Mouse (Mus musculus) embryonic facial prominence, embryonic 15.5 days (tissue): ENCODE results near the gene Arhgef16. TPM values are rescaled to one million over a fixed set of nuclear protein-coding genes. Genes with fewer than 3 reads are reported as not detected.

Source experiments
- ATAC-seq: fragments of 200-750 bp; cut with Nextera tagmentation; 2 replicates; pipeline ENCODE4 v1.8.0; 2017; ENCODE audit warnings: low read depth, moderate TSS enrichment; ENCODE audit not compliant: insufficient number of reproducible peaks, low FRiP score, low TSS enrichment
- H3K27ac ChIP-seq: fragments of 300-500 bp; sonication (generic); replicated peaks from 2 replicates; pipeline ENCODE4 v1.5.1; 2015; ENCODE audit warnings: mild to moderate bottlenecking, inconsistent platforms
- H3K27me3 ChIP-seq: fragments of 300-500 bp; sonication (generic); 2 replicates; pipeline ENCODE4 v1.6.1; 2015; ENCODE audit warnings: inconsistent platforms
- H3K36me3 ChIP-seq: fragments of 300-500 bp; sonication (generic); 2 replicates; pipeline ENCODE4 v1.6.1; 2015; ENCODE audit warnings: mild to moderate bottlenecking, inconsistent platforms
- H3K4me1 ChIP-seq: fragments of 300-500 bp; sonication (generic); 2 replicates; pipeline ENCODE4 v1.6.1; 2015; ENCODE audit warnings: inconsistent platforms
- H3K4me2 ChIP-seq: fragments of 300-500 bp; sonication (generic); replicated peaks from 2 replicates; pipeline ENCODE4 v1.6.1; 2015; ENCODE audit warnings: mild to moderate bottlenecking, inconsistent platforms
- H3K4me3 ChIP-seq: fragments of 300-500 bp; sonication (generic); replicated peaks from 2 replicates; pipeline ENCODE4 v1.5.1; 2015; ENCODE audit warnings: mild to moderate bottlenecking, inconsistent platforms
- H3K9ac ChIP-seq: fragments of 300-500 bp; sonication (generic); 2 replicates; pipeline ENCODE4 v1.6.1; 2015; ENCODE audit warnings: inconsistent platforms
- H3K9me3 ChIP-seq: fragments of 300-500 bp; sonication (generic); replicated peaks from 2 replicates; pipeline ENCODE4 v1.6.1; 2016; ENCODE audit warnings: inconsistent platforms
- WGBS: fragments of 180-500 bp; shearing (Covaris S2); methylation state at CpG from one replicate; pipeline ENCODE4 v1.1.7; 2015; 5-methylcytosine and 5-hydroxymethylcytosine counted together
- polyA plus RNA-seq: library from polyadenylated mRNA; unstranded; fragments of >200 nt; fragmentation: Nextera tagmentation; extraction: Ambion mirVana; gene quantifications from 2 replicates; pipeline ENCODE4 v1.2.1, GENCODE M21; 2015

Gene Arhgef16
- polyA plus RNA-seq, 1 experiment from 2014 or later = 7.7 TPM

- Histone ChIP-seq H3K4me1 (peaks cover 97% of the 10 kb centered on the region), H3K9ac (no peak overlapping the region), H3K4me3 (no peak overlapping the region), H3K27me3 (no peaks in the 10 kb centered on the region), H3K36me3 (no peaks in the 10 kb centered on the region), H3K27ac (no peak overlapping the region), H3K4me2 (no peak overlapping the region), H3K9me3 (no peaks in the 10 kb centered on the region)
- ATAC-seq = no peak
- 85% methylated on average over 9 of the region's 9 CpGs for whole genome bisulfite sequencing
Observed at GRCm38 (mm10) chr4:154229569-154229968, 71.9 kb downstream of the Arhgef16 start.

Other genes starting within 250 kb of the Arhgef16 start
- gene Trp73, start 161.5 kb downstream of the Arhgef16 start, polyA plus RNA-seq = 9.3 and 9.8 TPM in 2 replicates
- gene Wrap73, start 159.3 kb downstream of the Arhgef16 start, polyA plus RNA-seq = 44.1 and 44.6 TPM in 2 replicates
- gene Tprgl, start 141.0 kb downstream of the Arhgef16 start, polyA plus RNA-seq = 154 and 159 TPM in 2 replicates
- 146 and 154 TPM in 2 replicates for gene Megf6, start 130.9 kb downstream of the Arhgef16 start, polyA plus RNA-seq
- not detected in 2 replicates for gene B230104I21Rik, start 34.5 kb upstream of the Arhgef16 start, polyA plus RNA-seq